Mouse (Mus musculus) urinary bladder, postnatal 25 days (tissue): Measurements from ENCODE around the gene Pcx.

Experiments
- DNase-seq: peaks from one replicate; pipeline ENCODE4 v3.0.0; 2022; ENCODE audit warnings: low spot score

Gene Pcx

DNA sequence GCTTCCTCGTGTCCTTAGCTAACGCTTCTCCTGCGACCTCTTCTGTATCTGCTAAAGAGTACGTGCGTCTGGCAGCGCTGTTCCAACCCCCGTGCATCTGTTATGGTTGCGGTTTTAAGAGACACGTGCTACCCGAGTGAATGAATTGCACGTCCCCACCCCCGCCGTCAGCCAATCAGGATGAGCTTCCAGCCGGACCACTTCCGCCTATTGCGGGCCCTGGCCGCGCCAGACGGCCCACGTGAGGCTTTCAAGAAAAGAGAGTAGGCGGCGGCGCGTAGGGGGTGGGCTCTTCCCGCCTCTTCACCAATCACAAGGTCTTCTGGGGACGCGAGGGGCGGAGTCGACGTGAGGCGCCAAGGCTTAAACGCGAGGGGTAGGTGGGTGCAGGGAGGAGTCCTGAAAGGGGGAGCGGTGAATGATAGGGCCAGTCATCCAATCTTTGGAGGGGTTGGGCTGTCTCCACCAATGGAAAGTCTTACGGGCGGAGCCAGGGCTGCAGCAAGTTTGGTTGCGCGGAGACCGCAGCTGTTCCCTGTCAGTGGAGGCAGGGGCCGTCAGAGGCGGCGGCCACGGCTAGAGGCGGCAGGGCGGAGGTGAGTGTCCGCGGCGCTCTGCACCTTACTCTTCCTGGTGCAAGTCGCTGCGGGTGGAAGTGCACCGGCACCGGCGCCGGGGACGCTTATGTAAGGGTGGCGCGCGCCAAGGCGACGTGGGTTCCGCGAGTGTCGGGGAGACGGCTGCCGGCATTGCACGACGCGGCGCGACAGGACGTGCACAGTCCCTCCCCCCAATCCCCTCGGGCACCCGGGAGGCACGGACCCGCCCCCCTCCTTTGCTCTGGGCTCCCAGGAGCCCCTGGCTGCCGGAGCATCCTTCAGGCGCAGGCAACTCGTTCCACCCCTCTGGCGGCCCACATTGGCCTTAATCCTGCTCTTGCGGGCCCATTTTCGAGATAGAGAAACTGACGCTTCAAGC, at the start of gene Pcx:
TSS of gene Pcx (plus strand) at position 487 of the 978 bp plus-strand sequence.
- DNase-seq: peak; percentile 93

DNA sequence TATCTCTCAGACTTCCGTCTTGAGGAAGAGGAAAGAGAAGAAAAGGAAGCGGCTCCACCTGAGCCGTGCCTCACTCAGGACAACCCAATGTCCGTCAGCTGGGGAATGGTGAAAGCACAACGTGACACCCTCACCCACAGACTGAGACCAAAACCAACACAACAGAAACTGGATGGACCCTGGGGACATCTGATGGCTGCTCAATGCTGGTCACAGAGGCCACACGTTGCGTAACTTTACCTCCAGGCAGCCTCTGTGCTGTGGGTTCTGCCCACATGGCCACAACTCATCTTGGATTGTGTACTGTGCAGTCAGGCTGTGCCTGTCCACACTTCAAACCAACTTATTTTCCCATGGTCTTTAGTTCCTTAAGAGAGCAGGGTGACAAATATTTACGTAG, 48.3 kb upstream of the Pcx start:
- DNase-seq: no peak

DNA sequence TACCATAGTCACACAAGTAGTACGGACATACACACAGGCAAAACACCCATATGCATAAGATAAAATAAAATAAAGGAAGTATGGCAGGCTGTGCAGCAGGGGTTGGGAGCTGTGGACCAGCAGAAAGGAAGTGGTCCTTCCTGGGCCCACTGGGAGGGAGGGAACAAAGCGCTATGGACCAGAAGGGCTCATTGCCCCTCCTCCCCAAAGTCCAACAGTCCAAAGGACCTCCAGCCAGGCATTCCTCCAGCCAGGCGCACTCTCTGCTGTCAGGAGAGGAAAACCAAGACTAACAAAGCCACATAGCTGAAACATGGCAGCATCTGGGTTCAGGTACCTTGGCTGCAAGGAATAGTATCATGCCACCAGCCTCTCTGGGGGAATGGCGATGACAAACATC, 45.6 kb upstream of the Pcx start:
- DNase-seq: no peak

DNA sequence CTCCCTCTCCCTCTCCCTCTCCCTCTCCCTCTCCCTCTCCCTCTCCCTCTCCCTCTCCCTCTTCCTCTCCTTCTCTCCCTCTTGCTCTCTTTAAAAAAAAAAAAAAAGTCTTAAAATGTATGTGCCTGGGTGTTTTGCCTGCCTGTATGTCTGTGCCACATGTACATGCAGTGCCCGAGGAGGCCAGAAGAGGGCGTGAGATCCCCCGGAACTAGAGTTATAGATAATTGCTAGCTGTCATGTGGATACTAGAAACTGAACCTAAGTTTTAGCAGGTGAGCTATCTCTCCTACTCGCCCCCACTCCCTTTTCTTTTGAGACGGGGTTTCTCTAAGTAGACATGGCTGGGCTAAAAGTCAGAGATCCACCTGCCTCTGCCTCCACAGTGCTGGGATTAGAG, 41.9 kb upstream of the Pcx start:
- DNase-seq: no peak

DNA sequence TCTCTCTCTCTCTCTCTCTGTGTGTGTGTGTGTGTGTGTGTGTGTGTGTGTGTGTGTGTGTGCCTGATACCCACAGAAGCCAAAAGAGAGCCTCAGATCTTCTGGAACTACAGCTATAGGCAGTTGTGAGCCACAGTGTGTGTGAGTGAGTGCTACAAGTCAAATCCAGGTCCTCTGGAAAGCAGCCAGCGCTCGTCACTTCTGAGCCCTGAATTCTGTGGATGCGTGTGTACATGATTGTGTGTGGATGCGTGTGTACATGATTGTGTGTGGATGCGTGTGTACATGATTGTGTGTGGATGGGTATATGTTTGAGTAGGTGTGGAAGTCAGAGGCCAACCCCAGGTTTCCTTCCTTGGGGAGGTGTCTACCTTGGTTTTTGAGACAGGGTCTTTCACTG, 36.7 kb upstream of the Pcx start:
- DNase-seq: no peak

DNA sequence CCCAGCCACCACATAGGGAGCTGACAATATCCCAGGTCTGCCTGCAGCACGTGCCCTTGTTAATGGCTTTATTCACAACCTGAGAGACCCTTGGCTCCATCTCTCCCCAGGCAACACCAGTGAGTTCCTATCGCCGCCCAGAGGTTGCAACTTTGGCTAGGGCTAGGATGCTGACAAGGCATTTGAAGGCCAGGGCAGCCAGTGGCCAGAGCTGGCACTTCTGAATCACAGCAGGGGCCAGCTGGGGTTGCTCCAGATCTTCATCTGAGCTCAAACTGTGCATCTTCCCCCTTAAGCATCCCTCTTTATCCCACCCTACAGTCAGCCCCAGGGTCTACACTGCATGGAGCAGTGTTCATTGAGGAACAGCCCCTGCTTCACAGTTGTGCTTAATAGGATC, 35.5 kb upstream of the Pcx start:
- DNase-seq: no peak

DNA sequence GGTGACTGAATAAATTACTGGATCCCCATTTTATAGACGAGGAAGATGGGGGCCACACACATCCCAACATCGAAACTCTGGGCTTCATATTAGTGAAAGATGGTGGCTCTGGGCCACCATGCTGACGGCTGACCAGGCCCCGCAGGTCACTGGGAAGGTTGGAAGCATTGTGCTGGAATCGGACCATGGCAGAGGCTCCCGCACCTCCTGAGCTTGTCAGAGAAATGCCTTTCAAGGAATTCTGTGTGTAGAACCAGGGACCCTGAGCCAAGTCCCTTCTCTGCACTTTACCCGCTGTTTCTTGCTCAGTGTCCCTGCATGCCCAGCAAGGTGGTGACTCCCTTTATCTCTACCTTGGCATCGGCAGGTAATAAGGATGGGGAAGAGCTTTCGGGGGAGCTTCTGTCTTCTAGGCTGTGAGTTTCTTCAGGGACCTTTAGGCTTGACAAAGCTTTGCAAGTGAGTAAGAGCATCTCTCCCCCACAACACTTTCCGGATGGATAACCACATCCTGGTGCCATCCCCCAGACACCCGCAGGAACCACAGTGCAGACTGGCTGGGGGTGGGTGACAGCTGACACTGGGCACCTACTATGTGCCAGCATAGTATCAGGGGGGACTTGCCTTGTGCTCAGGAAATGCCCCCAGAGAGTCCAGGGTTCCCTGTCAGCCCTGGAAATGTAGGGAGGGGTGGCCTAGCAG, 34.9 kb upstream of the Pcx start:
- DNase-seq: no peak

DNA sequence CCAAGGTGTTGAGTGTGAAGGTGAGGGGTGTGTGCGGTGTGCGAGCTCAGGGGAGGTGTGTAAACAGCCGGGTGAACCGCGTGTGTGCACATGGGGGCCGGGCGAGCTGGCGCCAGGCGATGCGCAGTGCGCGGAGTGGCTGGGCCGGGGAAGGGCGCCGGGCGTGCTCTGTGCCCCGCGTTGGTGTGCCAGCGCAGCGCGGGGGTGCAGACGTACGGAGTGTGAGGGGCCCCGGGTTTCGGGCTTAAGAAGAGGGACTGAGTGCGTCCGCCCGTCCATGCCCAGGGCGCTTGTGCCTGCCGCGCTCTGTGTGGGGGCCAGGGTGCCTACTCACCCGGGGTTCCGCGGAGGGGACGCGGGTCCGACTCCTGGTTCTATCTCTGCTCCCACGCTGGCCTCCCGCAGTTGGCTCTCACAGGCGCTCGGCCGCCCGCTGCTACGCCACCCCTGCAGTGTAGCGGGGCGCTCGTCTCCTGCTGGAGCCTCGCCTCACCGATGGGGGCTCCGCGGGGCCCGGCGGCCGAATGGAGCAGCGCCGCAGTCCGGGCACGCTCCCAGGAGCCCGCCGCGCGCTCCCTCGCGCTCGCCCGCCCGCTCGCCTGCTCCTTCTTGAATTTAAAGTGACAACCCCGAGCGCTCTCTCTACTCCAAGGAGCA, 33.5 kb upstream of the Pcx start:
- peak; percentile 30 for DNase-seq

DNA sequence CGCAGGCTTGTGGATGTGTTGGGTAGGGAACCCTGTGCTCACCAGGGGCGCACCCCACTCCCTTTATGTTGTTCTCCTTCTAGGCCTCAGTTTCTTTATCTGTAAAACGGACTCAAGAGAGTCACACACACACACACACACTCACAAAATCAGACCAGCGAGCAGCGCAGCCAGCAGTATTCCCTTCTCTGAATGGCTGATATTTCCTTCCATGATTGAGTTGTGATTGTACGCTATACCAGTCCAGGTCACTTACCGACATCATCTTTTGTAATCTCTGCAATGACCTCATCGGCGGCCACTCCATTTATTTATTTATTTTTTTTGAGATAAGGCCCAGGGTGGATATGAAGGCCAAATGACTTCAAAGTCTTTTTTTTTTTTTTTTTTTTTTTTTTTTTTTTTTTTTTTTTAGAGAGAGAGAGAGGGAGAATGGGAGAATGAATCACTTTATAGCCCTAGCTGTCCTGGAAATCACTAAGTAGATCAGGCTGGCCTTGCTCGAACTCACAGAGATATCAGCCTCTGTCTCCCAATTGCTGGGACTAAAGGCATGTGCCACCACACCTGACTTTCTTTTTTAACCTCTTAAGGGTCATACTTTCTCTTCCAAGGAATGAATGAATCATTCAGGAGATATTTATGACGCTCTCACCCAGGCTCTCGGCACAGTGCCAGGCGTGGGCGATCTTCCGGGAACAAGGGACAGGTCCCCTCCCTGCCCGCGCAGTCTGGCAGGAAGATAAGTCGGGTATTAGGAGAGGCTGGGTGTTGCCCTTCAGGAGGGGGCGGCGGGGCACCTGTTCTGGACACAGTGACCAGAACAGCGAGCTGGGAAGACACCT, 32.7 kb upstream of the Pcx start, which contains the start of gene Syt12:
TSS of gene Syt12 (minus strand) at position 103 of the 845 bp plus-strand sequence.
- DNase-seq: peak; percentile 54

DNA sequence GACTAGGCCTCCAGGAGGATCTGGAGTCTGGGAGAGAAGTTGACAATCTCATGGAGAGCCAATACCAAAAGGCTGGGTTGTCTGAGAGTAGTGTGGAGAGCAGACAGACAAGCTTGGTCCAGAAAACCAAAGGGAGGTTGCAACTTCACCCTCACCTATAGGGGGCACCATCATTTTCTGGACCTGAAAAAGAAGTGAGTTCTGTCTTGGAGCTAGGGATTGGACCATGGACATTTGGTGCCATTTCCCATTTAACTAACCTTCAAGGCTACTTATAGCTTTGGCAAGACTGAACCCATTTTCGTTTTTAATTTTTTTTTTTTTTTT, 32.1 kb upstream of the Pcx start:
- DNase-seq: no peak

DNA sequence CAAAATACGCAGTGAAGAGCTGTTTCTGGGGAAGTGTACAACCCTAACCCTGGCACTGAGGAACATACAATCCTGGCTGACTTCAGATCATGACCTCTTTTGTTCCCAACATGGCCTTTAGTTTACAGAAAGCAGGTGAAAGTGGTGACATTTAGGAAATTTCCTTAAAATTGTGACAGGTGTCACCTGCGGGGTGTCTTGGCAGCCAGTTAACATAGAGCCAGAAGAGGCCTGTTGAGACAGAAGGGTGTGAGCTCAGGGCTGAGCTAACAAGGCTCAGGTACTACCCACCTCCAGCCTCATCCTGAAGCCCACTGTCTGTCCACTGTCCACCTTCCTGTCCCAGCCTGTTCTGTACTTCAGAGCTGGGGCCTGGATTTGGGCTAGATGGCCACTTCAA, 30.2 kb upstream of the Pcx start:
- no peak for DNase-seq

DNA sequence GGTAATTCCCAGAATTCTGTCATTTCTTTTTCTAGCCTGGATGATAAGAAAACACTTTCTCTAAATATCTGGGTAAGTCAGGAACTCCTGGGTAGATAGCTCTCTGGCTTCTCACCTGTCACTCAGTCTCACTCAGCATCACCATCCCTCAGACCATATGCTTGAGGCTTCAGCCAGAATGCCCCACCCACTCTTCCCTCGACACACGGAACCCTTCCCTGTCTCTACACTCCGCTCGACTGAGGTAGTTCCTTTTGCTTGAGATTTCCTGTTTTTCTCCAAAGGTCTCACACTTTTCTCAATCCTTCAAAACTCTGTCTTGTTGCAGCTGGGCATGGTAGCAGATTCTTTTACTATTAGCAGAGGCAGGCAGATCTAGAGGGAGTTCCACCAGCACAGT, 28.9 kb upstream of the Pcx start:
- DNase-seq: no peak

DNA sequence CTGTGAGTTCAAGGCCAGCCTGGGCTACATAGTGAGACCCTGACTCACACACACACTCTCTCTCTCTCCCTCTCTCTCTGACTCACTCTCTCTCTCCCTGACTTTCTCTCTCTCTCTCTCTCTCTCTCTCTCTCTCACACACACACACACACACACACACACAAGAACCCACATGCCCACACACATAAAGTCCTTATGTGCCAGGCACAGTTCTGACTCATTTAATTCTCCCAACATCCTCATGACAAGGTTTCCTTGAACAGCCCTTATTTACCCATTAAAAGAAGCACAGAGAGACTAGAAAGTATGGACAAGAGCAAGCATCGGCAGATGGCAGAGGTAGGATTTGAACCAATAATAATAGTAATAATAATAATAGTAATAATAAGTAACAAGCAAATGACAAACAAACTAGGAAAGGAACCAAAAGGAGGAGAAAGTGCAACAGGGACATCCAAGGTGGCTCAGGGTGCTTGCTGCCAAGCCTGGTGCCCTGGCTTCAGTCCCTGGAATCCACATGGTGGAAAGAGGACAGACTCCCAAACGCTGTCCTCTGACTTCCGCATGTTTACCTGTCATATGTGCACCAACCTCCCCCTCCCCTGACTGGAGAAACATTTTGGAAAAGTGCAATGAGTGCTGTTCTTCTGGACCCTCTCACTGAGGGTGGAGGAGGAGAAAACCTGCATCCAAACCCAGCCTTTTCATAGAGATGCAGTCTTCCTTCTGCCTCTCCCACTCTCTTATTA, 28.0 kb upstream of the Pcx start:
- DNase-seq: no peak

DNA sequence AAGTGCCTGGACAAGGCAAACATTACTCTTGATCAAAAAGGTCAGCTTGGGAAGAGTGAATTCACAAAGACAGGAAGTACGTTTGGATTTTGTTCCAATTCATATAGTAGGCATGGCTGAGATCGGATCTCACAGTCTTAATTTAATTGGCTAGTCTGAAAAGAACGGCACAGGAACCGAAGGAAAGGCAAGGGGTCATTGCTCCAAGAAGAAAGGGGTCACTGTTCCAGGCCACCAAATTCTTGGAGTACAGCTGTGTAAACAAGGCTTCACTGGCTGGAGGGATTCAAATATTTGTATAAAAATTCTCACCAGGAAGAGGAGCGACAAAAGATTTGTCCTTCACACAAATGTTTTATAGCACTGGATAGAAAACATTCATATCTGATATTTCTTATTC, 25.3 kb upstream of the Pcx start:
- no peak for DNase-seq

DNA sequence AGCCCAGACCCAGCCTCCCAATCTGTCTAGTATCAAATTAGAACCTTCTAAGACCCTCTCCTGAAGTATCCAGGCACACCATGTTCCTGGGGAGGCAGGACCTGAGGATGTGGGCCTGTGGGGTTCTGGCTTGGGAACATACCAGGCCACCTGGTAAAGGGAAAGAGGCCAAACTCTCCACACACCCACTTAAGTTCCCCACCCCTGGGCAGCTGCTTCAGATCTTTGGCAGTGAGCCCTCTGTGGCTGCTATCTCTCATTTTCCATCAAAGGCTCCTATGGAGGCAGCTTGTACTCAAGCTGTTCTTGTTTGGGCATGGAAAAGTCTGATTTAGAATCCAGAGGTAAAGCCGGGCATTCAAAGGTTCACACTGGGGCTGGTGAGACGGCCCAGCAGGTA, 22.4 kb upstream of the Pcx start:
- no peak for DNase-seq

DNA sequence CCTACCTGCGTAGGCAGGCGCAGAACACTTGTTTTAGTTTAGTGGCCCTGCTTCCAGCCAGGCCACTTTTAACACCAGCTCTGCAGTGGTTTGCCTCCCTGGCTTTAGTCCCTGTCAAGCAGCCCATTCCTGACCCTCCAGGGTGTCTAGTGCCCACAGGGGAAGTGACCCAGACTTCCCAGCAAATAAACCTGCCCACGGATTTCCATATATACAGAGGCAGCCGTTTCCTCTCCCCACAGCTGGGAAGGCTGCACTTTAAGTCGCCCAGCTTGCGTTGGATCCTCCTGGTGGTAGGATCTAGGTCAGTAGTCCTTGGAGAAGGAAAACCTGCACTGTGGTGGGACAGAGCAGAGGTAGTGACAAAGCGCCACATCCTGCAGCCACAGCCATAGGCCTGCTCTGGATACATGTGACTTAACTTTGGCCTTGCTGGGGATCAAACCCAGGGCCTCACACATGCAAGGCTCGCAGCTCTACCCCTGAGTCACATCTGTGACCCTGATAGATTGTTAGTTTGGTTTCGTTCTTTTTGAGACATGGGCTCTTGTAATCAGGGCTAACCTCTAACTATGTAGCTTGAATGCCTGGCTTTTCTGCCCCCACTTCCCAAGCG, 19.1 kb upstream of the Pcx start:
- DNase-seq: no peak

DNA sequence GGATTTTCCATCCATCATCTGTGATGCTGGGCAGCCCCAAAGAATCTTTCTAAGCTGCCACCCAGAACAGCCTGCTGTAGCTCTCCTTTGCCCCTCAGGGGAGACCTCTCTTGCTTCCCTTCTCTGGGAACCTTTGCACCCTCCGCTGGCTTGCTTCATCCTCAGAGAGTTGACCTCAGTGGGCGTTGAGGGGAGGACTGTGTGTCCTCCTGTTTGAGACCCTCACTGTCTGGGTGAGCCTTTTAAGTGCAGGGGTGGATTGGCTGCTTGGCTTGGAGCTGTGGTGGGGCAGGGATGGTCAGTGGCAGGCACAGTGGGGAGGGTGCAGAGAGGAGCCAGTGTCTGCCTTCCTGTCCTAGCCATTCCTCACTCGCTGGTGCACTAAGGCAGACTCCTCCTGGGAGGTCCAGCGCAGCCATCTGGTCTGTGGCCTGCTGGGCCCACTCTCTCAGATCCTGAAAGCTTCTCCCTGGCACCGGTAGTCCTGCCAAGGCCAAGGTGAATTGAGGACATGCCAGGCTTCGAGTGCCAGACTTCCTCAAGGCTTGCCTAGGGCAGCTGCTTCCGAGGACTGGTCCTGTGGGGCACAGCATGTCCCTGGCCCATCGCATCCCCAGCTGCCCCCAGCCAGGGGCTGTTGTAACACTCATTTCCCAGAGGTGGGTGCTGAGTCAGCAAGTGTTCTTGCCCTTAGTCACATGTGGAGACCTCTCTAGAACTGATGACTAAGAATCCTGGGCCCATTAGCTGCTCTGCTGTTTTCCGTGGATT, 17.6 kb upstream of the Pcx start:
- no peak for DNase-seq

DNA sequence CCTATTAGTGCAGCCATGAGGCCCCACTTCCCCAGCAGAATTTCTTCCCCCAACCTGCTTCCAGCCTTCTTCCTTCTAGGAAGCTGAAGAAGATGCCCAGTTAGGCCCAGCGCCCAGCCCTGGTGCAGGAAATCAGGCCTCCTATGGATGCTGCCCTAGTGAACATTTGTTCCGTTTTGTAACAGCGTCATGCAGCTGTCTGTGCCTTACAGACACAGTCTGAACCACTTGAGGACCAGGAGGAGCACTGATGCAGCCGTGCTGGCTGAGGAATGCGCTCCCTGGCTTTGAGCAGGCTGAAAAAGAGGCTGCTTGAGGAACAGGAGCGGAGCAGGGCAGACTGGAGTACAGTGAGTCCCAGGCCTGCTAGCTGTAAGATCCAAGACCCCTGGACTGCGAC, 15.6 kb upstream of the Pcx start:
- no peak for DNase-seq

DNA sequence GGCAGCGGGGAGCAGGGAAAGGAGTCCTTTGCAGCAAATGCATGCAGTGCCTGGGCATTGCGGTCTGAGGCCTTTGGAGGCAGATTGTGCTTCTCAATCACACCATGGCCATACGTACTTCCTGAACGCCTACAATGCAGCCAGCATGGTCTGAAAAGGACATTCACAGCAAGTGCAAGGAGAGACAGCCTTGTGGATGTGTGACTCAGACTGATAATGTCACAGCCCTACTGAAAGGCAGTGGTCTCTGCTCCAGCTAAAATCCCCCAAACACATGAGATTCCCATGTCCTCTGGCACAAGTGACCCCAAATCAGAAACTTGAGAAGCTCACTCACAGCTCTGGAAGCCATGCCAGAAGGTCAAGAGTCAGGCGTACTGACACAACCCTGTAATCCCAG, 14.5 kb upstream of the Pcx start:
- DNase-seq: no peak
